Mouse (Mus musculus) gastrocnemius, postnatal 36 days (tissue): ENCODE results near the gene Trub1. TPM values are rescaled to one million over a fixed set of nuclear protein-coding genes. Genes with fewer than 3 reads are reported as not detected.

Source experiments
- DNase-seq, 2 experiments: peaks; one replicate each; pipeline ENCODE4 v3.0.0; 2022
- intact Hi-C: fragments of 180-260 bp; cut with DNase I; formaldehyde crosslinking; loops from one replicate; pipeline ENCODE4 v1.15.1; 2025
- total RNA-seq, 2 experiments: library from RNA; stranded (reverse); gene quantifications; 2 replicates each; pipeline ENCODE4 v1.2.3; 2021

The Trub1 gene
- total RNA-seq, 2 experiments from 2014 or later = 4.4 to 4.7 TPM

GRCm38 (mm10) chr19:57439296-57439695 is 13.4 kb upstream of the Trub1 start:
- intact Hi-C loops = no loop called here

GRCm38 (mm10) chr19:57441501-57441900 is 11.2 kb upstream of the Trub1 start:
- intact Hi-C loops = no loop called here
- DNase-seq = no peak

More at GRCm38 (mm10) chr19:57439296-57439695, 13.4 kb upstream of the Trub1 start:
- no peak for DNase-seq

GRCm38 (mm10) chr19:57442936-57443657 is 9.6 kb upstream of the Trub1 start:
- intact Hi-C loops = no loop called here

GRCm38 (mm10) chr19:57445049-57445448 is 7.7 kb upstream of the Trub1 start:
- DNase-seq = no peak
- intact Hi-C loops = no loop called here

More at GRCm38 (mm10) chr19:57442936-57443657, 9.6 kb upstream of the Trub1 start:
- no peak for DNase-seq

- intact Hi-C loops = no loop called here
- DNase-seq = no peak
Observed at GRCm38 (mm10) chr19:57450849-57451248, 1.9 kb upstream of the Trub1 start.

GRCm38 (mm10) chr19:57451762-57452161 is 950 bp upstream of the Trub1 start:
- no peak for DNase-seq
- intact Hi-C loops = no loop called here

GRCm38 (mm10) chr19:57453218-57453600 is 497 bp downstream of the Trub1 start:
- intact Hi-C loops = no loop called here
- DNase-seq = no peak

GRCm38 (mm10) chr19:57455286-57455960 is 2.7 kb downstream of the Trub1 start:
- intact Hi-C loops = no loop called here
- DNase-seq = no peak

- intact Hi-C loops = no loop called here
- peak in 1 of 2 experiments; percentile 40 for DNase-seq
Observed at GRCm38 (mm10) chr19:57457075-57457474, 4.4 kb downstream of the Trub1 start.

- no peak for DNase-seq
- intact Hi-C loops = no loop called here
Observed at GRCm38 (mm10) chr19:57463741-57464140, 11.0 kb downstream of the Trub1 start.

GRCm38 (mm10) chr19:57465742-57466141 is 13.0 kb downstream of the Trub1 start:
- intact Hi-C loops = no loop called here
- DNase-seq = no peak

GRCm38 (mm10) chr19:57471033-57471432 is 18.3 kb downstream of the Trub1 start:
- intact Hi-C loops = no loop called here
- DNase-seq = no peak

GRCm38 (mm10) chr19:57472169-57472568 is 19.5 kb downstream of the Trub1 start:
- DNase-seq = no peak
- intact Hi-C loops = no loop called here

- intact Hi-C loops = no loop called here
- DNase-seq = no peak
Observed at GRCm38 (mm10) chr19:57473301-57473700, 20.6 kb downstream of the Trub1 start.

GRCm38 (mm10) chr19:57475298-57475697 is 22.6 kb downstream of the Trub1 start:
- DNase-seq = no peak
- intact Hi-C loops = no loop called here

GRCm38 (mm10) chr19:57477310-57477709 is 24.6 kb downstream of the Trub1 start:
- intact Hi-C loops = no loop called here
- no peak for DNase-seq

- intact Hi-C loops = no loop called here
- DNase-seq = no peak
Observed at GRCm38 (mm10) chr19:57478056-57478455, 25.3 kb downstream of the Trub1 start.

GRCm38 (mm10) chr19:57479886-57480655 is 27.4 kb downstream of the Trub1 start:
- intact Hi-C loops = loop anchor here (5.0 kb wide), 1 partner anchor 162 kb away; no protein-coding TSS in a partner anchor

GRCm38 (mm10) chr19:57481743-57482259 is 29.1 kb downstream of the Trub1 start:
- DNase-seq = no peak
- intact Hi-C loops = loop anchor here (5.0 kb wide), 1 partner anchor 160 kb away; no protein-coding TSS in a partner anchor

More at GRCm38 (mm10) chr19:57479886-57480655, 27.4 kb downstream of the Trub1 start:
- DNase-seq = no peak

- DNase-seq = peak; percentile 26 to 35
Observed at GRCm38 (mm10) chr19:57482815-57483214, 30.1 kb downstream of the Trub1 start.

More at GRCm38 (mm10) chr19:57482815-57483214, 30.1 kb downstream of the Trub1 start:
- intact Hi-C loops = loop anchor here (5.0 kb wide), 1 partner anchor 159 kb away; no protein-coding TSS in a partner anchor
